Mouse (Mus musculus): Measurements from ENCODE around the gene Plk3. TPM values are rescaled to one million over a fixed set of nuclear protein-coding genes. Genes with fewer than 3 reads are reported as not detected.

Gene Plk3
- polyA plus RNA-seq, 1 experiment from 2014 or later, result 3.6 TPM

GRCm38 (mm10) chr4:117150212-117150733 lies 16.5 kb upstream of the Plk3 start:
- ATAC-seq, result no peak
- Histone ChIP-seq H3K4me1 (replicated peaks) (peaks cover 12% of the 10 kb centered on the region), H3K9me3 (no peaks in the 10 kb centered on the region), H3K27ac (no peak overlapping the region), H3K27me3 (replicated peaks) (no peaks in the 10 kb centered on the region), H3K4me3 (replicated peaks) (no peak overlapping the region), H3K36me3 (peaks cover 33% of the 10 kb centered on the region), H3K9ac (no peak overlapping the region), H3K4me2 (replicated peaks) (no peak overlapping the region)
- 86% methylated on average over 6 of the region's 6 CpGs for whole genome bisulfite sequencing

- no peak overlapping the region for H3K9ac ChIP-seq
- no peaks in the 10 kb centered on the region for H3K27me3 ChIP-seq (replicated peaks)
- H3K9me3 ChIP-seq, result no peaks in the 10 kb centered on the region
- H3K4me2 ChIP-seq (replicated peaks), result no peak overlapping the region
- no peak for ATAC-seq
- WGBS, result 68% methylated on average over 6 of the region's 6 CpGs
- peaks cover 12% of the 10 kb centered on the region for H3K4me1 ChIP-seq (replicated peaks)
- 0 out of 2 replicates have a peak overlapping the region, but pooled peaks have one; percentile 6 for H3K27ac ChIP-seq
- peaks cover 33% of the 10 kb centered on the region for H3K36me3 ChIP-seq
- no peak overlapping the region for H3K4me3 ChIP-seq (replicated peaks)
Observed at GRCm38 (mm10) chr4:117149291-117150211, 15.8 kb upstream of the Plk3 start.

- H3K4me3 ChIP-seq (replicated peaks), result no peak overlapping the region
- 69% methylated on average over 24 of the region's 24 CpGs for WGBS
- no peaks in the 10 kb centered on the region for H3K27me3 ChIP-seq (replicated peaks)
- H3K4me2 ChIP-seq (replicated peaks), result no peak overlapping the region
- peaks cover 9% of the 10 kb centered on the region for H3K4me1 ChIP-seq (replicated peaks)
- ATAC-seq, result no peak
- H3K9me3 ChIP-seq, result no peaks in the 10 kb centered on the region
- peaks cover 30% of the 10 kb centered on the region for H3K36me3 ChIP-seq
- H3K9ac ChIP-seq, result no peak overlapping the region
- 0 out of 2 replicates have a peak overlapping the region, but pooled peaks have one; percentile 6 for H3K27ac ChIP-seq
Observed at GRCm38 (mm10) chr4:117148815-117149214, 15.1 kb upstream of the Plk3 start.

GRCm38 (mm10) chr4:117148047-117148713 lies 14.4 kb upstream of the Plk3 start:
- Histone ChIP-seq H3K4me3 (replicated peaks) (no peak overlapping the region), H3K4me1 (replicated peaks) (peaks cover 4% of the 10 kb centered on the region; the same call in 1 of the 2 replicates), H3K9me3 (no peaks in the 10 kb centered on the region), H3K4me2 (replicated peaks) (no peak overlapping the region), H3K36me3 (peaks cover 23% of the 10 kb centered on the region), H3K27me3 (replicated peaks) (no peaks in the 10 kb centered on the region), H3K9ac (no peak overlapping the region), H3K27ac (no peak overlapping the region)
- ATAC-seq, result no peak
- 68% methylated on average over 18 of the region's 18 CpGs for WGBS

- Histone ChIP-seq H3K27ac (no peak overlapping the region), H3K27me3 (replicated peaks) (no peaks in the 10 kb centered on the region), H3K4me3 (replicated peaks) (no peak overlapping the region), H3K4me1 (replicated peaks) (no peaks in the 10 kb centered on the region), H3K36me3 (peaks cover 8% of the 10 kb centered on the region), H3K9ac (no peak overlapping the region), H3K4me2 (replicated peaks) (no peak overlapping the region), H3K9me3 (no peaks in the 10 kb centered on the region)
- 33% methylated on average over 15 of the region's 15 CpGs for WGBS
- peak; percentile 9; the same call in 1 of the 2 replicates for ATAC-seq
Observed at GRCm38 (mm10) chr4:117146176-117146575, 12.4 kb upstream of the Plk3 start.

- no peak overlapping the region for H3K4me3 ChIP-seq (replicated peaks)
- H3K27me3 ChIP-seq (replicated peaks), result no peaks in the 10 kb centered on the region
- no peaks in the 10 kb centered on the region for H3K9me3 ChIP-seq
- 91% methylated on average over 13 of the region's 13 CpGs for WGBS
- no peak for ATAC-seq
- no peak overlapping the region for H3K9ac ChIP-seq
- no peak overlapping the region for H3K4me2 ChIP-seq (replicated peaks)
- H3K4me1 ChIP-seq (replicated peaks), result no peaks in the 10 kb centered on the region
- H3K36me3 ChIP-seq, result peaks cover 2% of the 10 kb centered on the region
- no peak overlapping the region for H3K27ac ChIP-seq
Observed at GRCm38 (mm10) chr4:117145248-117145647, 11.5 kb upstream of the Plk3 start.

- H3K4me1 ChIP-seq (replicated peaks), result no peaks in the 10 kb centered on the region
- ATAC-seq, result no peak
- H3K27me3 ChIP-seq (replicated peaks), result no peaks in the 10 kb centered on the region
- H3K27ac ChIP-seq, result no peak overlapping the region
- H3K9ac ChIP-seq, result no peak overlapping the region
- no peak overlapping the region for H3K4me3 ChIP-seq (replicated peaks)
- H3K36me3 ChIP-seq, result no peaks in the 10 kb centered on the region
- no peak overlapping the region for H3K4me2 ChIP-seq (replicated peaks)
- 39% methylated on average over 7 of the region's 7 CpGs for WGBS
- H3K9me3 ChIP-seq, result no peaks in the 10 kb centered on the region
Observed at GRCm38 (mm10) chr4:117143023-117143422, 9.3 kb upstream of the Plk3 start.

GRCm38 (mm10) chr4:117140613-117141012 lies 6.8 kb upstream of the Plk3 start:
- 39% methylated on average over 4 of the region's 4 CpGs for WGBS
- no peak overlapping the region for H3K4me2 ChIP-seq (replicated peaks)
- H3K9me3 ChIP-seq, result no peaks in the 10 kb centered on the region
- H3K36me3 ChIP-seq, result no peaks in the 10 kb centered on the region
- no peak for ATAC-seq
- H3K4me3 ChIP-seq (replicated peaks), result no peak overlapping the region
- no peak overlapping the region for H3K9ac ChIP-seq
- no peaks in the 10 kb centered on the region for H3K27me3 ChIP-seq (replicated peaks)
- no peaks in the 10 kb centered on the region for H3K4me1 ChIP-seq (replicated peaks)
- no peak overlapping the region for H3K27ac ChIP-seq

GRCm38 (mm10) chr4:117139217-117139612 lies 5.5 kb upstream of the Plk3 start:
- no peak for ATAC-seq
- no peaks in the 10 kb centered on the region for H3K9me3 ChIP-seq
- H3K4me1 ChIP-seq (replicated peaks), result peaks cover 5% of the 10 kb centered on the region; the same call in 1 of the 2 replicates
- no peaks in the 10 kb centered on the region for H3K36me3 ChIP-seq
- H3K9ac ChIP-seq, result no peak overlapping the region
- H3K4me3 ChIP-seq (replicated peaks), result no peak overlapping the region
- 8% methylated on average over 2 of the region's 2 CpGs for WGBS
- H3K27ac ChIP-seq, result no peak overlapping the region
- H3K27me3 ChIP-seq (replicated peaks), result no peaks in the 10 kb centered on the region
- H3K4me2 ChIP-seq (replicated peaks), result no peak overlapping the region

GRCm38 (mm10) chr4:117138295-117139216 lies 4.8 kb upstream of the Plk3 start:
- no peak overlapping the region for H3K4me2 ChIP-seq (replicated peaks)
- H3K4me1 ChIP-seq (replicated peaks), result peaks cover 8% of the 10 kb centered on the region; the same call in 1 of the 2 replicates
- no peaks in the 10 kb centered on the region for H3K9me3 ChIP-seq
- no peak overlapping the region for H3K9ac ChIP-seq
- no peak for ATAC-seq
- no peaks in the 10 kb centered on the region for H3K27me3 ChIP-seq (replicated peaks)
- H3K4me3 ChIP-seq (replicated peaks), result no peak overlapping the region
- no peak overlapping the region for H3K27ac ChIP-seq
- no peaks in the 10 kb centered on the region for H3K36me3 ChIP-seq
- 60% methylated on average over 16 of the region's 17 CpGs for WGBS

GRCm38 (mm10) chr4:117136034-117136433 lies 2.3 kb upstream of the Plk3 start:
- Histone ChIP-seq H3K27ac (peak overlapping the region; percentile 77), H3K27me3 (replicated peaks) (peaks cover 10% of the 10 kb centered on the region; the same call in 1 of the 2 replicates), H3K4me2 (replicated peaks) (no peak overlapping the region; the same call in 1 of the 2 replicates), H3K9me3 (no peaks in the 10 kb centered on the region), H3K4me1 (replicated peaks) (peaks cover 20% of the 10 kb centered on the region), H3K9ac (no peak overlapping the region), H3K4me3 (replicated peaks) (no peak overlapping the region), H3K36me3 (no peaks in the 10 kb centered on the region)
- WGBS, result 30% methylated on average over 8 of the region's 8 CpGs
- ATAC-seq, result peak; percentile 80
